Mouse (Mus musculus) T-cell, adult 2 months (primary cell): ENCODE measurements at regions not wholly inside any gene's neighbourhood (a gene's known extent, or its start where the extent isn't known, plus 50 kb on each side); places are given as distances from the start of the nearest gene placed in this dataset.

ENCODE experiments used
- DNase-seq: peaks from one replicate; pipeline ENCODE4 v3.0.0; 2022; ENCODE audit warnings: low spot score

DNA sequence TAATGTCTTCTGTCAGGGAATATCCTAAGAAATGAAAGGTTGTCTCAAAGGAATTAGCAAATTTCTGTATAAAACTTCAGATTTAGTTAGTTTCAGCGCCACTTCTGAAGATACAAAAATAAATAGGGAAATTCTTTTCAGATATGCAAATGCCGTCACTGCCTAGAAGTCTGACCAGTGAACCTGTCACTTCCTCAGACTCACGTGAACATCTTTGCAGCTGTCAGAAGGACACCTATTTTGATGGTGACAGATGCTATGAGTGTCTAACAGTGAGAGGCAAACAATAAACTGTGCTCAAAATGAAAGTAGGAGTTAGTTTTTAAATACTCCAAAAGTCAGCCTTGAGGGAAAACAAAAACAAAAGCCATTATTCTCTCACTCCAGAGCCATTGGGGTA lies 57.5 kb upstream of the Igf1r start:
- DNase-seq = no peak

DNA sequence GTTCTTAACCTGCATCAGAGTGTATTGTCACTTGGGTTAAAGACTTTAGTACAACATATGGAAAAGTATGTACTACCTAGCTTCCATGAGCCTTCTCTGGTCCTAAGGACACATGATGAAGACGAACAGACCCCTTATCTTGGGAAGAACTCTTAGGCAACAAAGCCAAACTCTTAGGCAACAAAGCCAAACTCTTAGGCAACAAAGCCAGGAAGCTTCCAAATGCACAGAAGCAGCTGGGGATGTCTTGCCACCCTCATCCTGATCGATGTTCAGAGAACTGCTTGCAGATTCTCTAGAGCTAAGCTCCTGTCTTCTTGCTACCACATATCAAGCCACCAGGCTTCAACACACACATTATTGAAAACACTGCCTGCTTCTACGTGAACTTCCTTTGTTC lies 59.7 kb upstream of the Igf1r start:
- no peak for DNase-seq

DNA sequence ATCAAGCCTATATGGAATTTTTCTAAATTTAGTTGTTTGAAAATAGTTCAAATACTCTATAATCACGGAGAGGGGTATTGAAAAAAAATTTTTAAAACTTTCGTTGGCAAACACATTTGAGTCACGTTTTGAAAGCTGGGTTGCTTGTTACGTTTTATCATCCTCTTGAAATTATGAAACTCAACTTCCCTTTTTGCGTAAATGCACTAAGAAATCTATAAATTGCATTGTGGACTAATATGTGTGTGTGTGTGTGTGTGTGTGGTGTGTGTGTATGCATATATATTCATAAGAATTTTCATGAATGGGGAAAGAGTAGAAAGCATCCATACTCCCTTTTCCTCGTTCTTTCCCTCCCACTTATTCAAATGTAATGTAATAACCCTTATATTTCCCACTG lies 69.6 kb upstream of the Igf1r start:
- no peak for DNase-seq

DNA sequence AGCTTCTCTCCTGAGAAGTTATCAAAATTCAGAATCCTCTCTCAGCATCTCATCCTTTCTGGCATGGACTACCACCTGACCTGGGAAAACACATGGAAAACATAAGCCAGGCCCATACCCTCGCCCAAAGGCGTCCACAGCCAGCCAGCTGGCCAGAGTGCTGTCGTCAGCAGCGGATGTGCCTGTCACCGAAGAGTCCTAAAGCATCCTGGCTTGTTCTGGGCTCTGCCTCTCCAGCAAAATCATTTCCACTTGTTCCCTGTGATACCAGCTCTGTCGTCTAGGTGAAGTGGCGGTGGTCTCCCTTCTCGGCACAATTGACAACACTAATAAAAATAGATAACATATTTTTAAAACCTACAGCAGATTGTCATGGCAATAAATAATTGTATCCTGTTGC lies 70.0 kb upstream of the Igf1r start:
- no peak for DNase-seq

DNA sequence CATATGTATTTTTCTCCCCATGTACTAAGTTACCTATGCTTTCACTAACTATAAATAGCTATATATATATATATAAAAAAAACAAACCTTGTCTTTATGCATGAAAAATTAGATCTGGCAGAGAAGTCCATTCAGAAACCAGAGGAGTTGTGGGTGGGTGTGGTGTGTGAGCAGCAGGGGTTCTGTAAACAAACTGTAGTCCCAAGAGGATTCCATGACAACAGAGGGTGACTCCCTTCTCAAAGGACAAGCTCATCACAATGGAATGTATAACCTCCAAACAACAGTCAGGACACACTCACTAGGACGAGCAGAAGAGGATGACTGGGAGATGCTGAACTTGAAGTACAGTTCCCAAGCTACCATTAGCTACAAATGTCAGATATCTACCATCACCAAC lies 74.4 kb upstream of the Igf1r start:
- DNase-seq = no peak

DNA sequence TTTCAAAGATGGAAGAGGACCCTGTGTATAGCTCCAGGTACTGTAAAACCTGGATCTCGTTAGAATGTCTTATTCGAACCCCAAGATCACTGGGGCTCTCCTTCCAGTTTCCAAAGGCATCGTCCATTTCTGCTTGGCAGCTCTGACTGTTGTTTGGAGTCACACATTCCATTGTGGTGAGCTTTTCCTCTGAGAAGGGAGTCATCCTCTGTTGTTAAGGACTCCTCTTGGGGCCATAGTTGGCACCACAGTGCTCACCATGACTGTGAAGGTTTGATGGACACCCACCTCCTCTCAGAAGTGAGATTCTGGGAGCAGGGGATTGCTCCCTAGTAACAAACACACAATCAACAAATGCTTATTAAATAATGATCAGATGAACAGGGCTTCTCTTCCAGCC lies 75.0 kb upstream of the Igf1r start:
- DNase-seq = no peak

DNA sequence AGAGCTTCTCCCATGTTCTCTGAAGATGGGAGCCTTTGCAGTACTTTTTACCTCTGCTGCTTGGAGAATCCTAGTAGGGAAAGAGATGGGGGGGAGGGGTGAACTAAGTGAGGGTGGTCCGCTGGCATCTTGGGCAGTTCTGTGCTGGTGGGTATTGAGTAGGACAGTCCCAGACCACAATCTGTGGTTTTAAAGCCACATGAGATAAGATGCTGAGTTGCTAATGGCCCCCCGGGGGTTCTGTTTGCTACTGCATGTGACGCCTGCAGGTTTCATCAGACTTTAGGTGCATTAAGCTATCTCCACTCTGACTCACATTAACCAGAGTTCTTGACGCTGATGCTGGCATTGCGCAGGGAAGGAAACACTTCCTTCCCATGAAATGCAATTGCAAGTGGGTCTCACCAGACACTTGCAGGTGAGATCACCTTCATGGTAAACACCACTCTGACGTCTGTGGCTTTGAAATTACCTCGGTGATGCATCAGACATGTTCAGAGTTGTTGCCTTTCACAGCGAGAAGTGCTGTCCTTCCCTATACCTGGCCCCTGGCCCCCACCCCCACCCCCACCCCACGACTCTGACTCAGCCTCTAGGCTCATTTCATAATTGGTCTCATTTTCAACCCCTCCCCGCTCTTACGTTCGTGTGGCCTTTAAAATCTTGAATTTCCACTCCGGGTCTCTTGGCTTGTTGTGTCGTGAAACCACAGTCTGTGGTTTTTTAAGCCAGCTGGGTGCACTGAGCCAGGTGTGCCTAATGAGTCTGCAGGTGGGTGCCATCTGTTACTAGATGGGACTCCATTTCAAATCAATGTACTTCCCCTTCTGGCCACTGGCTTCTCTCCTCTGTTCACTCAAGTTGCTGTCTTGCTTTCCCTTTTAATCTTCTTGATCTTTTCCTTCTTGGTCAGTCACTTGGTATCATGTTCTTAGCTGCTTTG lies 94.8 kb upstream of the Synm start:
- DNase-seq = peak; percentile 3

DNA sequence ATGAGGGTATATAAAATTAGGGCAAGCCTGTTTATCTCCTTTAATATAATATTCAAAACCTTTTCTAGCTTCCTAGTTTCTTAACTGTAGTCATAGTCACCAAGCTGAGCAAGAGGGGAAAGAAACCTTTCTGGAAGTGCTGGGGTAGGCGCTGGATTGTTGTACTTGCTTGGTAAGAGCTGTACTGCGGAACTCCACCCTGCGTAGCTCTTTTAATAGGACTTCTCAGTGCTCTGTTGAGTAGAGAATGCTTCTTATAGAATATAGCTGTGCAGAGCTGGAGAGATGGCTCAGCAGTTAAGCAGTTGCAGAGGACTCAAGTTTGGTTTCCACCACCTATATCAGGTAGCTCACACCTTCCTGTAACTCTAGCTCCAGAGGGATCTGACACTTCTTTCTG lies 93.3 kb upstream of the Synm start:
- no peak for DNase-seq

DNA sequence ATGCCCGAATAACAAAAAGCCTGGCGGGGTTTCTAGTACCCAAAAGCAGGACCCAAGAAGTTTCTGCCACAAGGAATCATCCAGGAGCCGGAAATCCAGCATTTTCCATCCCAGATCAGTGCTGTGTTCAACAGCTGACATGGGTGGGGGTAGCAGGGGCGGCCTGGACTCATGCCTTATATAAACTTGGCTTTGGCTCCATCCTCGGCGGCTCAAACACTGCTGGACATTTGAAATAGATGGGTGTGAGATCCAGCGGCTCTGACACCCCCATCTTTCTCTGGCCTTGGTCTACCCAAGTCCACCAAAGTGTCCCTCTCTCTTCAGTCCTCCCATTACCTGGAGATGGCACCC lies 89.9 kb upstream of the Synm start:
- DNase-seq = no peak

DNA sequence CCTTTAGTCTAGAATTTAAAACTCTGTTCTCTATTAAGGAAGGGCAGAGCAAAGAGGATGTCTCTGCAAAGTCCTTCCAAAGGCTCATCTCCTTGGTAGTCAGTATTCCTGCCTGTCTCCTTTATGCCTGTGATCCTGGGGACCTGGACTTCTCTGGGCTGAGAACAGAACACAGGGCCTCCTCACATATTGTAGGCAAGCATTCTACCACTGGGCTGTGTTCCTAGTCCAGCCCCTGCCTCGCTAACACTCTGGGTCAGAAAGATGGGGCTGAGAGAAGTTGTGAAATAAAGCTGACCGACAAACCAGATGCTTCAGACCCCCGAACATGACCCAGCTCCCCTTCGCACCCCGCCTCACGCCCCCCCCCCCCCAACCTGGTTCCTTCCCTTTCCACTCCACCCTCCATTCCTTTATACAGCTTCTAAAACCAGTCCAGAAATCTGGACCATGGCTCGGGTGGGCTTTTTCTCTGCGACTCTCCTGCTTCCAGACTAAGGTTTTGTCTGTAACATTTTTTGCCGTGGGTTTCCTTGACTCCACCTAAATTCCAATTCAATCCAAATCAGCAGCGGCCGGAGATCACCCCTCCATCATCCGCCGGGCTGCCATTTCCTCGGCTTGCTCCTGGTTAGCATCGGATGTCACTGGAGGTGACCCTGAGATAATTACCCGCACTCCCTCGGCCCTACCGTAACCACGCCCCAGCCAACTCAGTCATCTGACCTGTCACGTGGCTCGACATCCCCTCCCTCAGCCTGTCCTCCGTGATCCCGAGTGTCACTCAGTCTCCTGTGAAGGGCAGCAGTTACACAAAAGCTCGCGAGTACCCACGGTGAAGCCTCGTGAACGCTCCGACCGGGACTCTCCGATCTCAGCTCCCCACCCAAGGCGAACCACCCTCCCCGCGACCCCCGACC lies 89.3 kb upstream of the Synm start:
- DNase-seq = no peak

DNA sequence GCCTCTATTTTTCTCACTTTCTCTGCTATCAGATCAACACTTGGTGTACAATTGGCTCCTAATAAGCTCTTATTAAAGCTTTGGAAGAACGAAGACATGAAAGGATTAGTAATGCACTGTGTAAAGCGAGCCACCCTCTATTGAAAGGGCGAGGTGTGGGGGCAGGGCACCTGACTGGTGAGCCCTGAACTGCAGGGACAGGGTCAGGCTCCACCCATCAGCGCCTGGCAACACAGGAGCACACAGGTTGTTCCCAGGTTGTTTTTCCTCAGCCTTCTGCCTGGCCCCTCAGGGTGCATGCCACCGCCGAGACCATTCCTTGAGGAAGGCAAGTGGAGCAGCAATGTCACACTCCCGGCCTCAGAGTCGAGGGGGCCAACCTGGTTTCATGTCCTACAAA lies 87.3 kb upstream of the Synm start:
- DNase-seq = no peak

DNA sequence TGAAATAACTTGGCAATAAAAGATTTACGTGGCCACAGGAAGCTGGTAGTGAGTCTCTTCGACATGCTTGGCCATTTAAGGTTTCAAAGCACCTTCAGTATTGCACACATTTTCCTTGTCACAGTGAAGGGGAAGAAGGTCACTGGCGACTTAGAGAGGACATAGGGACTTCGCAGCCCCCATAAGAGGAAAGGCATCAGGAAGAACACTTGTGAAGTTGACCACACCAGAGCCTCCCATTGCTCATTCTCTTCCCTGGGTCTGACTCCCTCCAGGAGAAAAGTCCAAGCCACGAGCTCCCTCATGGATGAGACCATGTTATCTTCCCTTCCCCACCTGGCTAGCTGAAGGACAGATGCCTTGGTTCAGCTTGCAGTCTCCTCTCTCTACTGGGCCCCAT lies 77.4 kb upstream of the Synm start:
- DNase-seq = no peak

DNA sequence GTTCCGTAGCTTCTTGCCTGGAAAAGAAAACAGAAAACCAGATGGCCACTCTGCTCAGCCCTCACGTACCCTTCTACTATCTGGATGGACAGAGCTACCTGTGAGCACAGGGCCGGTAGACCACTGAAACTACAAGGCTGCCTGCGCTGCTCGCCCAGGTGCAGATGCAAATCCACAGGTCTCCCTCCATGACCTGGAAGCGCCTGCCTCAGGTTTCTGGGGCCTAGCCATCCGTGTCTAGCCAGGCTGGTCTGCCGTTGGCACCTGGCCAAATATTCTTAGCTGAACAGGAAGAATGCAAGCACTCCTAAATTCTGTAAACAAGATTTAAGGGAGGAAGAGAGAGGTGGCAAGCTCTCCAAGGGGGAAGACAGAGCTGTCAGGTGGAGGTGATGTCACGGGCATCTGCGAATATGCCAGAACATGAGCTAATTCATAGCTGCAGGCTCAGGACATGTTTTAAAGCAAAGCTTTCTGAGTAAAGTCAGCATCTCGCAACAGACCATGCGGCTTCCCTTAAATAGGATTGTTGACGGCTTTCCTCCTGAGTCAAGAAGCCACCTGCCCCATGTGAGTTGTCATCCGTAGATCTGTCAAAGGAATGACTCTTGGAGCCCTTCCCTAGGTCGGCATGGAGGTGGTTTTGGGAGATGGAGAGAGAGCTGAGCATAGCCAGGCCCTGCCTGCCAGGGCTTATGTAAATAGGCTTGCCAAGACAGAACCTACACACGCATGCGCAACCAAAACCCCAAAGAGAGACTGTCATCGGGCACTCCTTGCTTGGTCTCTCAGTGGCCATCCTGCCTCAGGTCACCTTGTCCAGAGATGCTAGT lies 76.8 kb upstream of the Synm start:
- DNase-seq = no peak

DNA sequence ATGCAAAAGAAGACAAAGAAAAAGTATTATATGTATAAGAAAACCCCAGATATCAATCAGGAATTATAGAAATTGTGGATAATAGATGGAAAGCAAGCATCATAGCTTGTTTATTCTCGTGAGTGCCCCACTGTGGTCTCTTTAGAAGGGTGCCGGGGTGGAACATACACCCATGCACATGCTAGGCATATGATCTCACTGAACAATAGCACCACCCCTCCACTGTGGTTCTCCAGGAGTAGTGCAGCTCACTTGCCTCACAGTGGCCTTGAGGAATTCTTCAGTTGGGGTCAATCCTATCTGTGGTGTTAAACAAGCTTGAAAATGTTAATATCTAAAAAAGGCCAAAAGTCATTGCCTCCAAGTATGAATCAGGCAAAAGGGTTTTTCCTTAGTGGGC lies 72.2 kb upstream of the Synm start:
- DNase-seq = no peak

DNA sequence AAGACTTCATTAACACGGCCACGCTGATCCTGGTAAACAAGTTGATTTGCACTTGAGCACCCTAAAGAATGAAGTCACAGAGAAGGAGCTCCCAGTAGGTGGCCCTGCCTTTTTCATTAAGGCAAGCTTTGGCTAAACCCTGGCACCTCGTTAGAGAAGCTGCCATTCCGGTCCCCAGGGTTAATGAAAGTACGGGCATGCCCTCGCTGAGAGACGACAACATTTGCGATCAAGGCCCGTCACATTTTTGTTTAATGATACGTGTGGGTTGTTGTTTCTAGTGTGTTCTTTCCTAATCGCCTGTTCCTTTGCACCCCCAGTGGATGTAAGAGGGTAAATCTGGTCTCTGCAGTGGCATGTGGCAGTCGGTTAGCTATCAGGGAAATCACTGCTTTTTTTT lies 67.8 kb upstream of the Synm start:
- DNase-seq = no peak

DNA sequence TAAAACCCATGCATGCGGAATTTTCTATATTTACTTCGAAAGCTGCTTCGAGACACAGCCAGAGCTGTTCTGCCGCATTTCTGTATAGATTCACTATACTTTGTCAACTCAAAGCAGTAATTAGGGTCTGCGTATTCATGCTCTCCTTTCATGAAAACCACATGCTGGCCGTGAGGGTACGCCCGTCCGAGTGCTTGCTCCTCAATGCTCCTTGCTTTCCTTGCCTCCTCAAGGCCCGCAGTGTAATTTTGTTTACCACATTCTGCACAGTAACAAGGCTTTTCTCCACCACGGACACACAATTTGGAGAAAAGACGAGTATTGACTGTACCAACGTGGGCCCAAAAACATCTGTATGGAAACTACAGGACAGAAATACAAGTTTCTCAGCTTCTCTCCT lies 67.4 kb upstream of the Synm start:
- DNase-seq = no peak

DNA sequence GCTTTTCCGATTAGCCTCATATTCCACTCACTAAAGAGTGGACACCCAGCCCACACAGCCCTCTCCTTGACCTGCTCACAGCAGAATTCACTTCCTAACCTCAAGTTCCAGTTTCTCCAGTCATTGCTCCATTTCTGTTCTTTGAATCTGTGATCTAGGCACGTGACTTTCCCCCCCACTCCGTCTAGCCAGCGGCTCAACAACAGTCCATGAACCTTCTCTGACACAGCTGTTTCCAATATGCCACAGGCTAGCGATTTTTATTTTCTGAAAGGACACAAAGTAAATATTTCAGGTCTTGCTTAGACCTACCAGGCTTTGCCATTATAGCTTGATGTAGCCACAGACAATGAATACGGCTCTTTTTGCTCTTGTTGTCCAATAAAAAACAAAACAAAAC lies 66.8 kb upstream of the Synm start:
- DNase-seq = no peak

DNA sequence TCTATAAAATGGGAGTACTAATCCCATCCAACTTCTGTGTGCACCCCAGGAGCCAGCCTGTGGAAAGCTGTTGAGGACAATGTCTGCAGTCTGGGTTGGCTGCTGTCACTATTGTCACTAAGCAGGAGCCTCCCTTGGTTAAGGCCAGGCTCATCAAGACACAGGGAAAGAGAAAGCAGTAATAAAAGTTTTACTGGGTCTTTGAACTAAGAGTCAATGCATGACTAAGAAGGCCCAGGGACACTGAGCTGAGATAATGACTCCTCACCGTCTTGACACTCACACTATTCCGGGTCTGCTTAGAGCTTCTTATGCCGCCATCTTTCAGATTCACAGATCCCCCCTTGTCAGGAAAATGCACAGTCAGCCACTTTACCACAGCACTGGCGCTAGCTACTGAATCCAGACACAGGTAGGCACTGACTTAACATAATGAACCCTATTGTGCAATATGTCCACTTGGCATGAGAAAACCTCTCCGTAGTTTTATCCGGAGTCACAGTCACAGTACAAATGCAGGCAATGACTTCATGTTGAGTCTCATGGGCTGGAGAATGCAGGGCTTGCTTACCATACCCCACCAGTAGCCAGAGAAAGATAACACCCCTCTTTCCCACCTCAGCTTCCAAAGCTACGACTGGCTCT lies 66.2 kb upstream of the Synm start:
- DNase-seq = no peak

DNA sequence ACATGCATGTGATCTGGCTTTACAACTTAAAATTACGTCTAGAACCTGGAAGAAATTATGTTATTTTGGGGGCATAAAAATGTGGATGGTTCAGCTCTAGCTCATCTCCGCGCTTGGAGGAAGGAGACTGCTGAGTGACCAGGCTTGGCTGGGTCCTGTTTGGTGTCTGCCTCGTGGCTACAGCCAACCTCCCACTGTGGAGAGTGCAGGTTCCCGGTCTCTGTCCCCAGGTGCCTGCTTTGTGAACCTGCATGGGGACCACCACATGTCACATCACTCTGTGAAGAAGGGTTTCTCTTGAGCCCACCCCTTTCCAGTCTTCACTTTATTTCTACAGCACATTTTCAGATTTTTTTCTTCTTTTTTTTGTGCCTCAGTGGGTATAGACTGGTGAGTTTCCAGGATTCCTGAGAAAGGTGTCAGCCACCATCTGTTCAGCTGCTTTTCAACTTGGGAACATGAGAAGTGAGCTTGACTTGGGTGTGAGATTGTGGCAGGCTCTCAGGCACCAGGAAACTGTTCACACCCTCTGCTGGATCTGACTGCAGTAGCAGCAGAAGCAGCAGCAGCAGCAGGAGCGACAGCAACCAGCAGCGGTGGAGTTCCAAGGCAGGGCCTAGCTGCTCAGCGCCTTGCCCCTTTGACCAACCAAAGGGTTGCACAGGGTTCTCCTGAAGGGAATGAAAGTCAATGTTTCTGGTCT lies 64.6 kb upstream of the Synm start:
- no peak for DNase-seq

DNA sequence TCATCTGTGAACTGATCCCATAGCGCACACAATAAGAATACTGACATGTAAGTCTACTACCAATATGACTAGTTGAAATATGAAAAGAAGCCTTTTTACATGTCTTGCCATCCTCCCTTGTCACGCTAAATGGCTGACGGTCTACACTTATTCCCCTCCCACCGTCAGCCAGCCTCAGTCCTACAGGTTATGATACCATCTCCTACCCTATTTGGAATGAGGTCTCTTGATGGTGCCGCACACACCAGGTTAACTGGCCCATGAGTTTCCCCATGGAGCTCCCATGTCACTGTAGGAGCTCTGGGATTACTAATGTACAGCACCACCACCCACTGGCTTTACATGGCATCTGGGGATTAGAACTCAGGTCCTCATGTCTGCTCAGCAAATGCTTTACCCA lies 60.0 kb upstream of the Synm start:
- no peak for DNase-seq

DNA sequence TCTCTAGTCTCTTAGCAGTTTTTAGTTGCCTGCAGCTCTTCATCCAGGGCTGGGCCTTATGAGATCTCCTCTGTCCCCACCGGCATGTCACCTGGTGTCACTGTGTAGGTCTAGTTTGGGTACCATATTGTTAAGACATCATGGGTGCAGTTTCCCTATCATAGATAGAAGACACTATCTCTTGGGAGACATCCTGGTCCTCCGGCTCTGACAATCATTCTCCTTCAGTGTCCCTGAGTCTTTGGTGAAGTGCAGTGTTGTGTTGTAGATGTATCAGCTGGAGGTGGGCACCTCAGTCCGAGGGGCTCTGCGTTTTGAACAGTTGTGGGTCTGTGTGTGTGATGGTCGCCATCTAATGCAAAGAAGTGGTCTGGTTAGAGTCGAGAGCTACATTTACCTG lies 58.0 kb upstream of the Synm start:
- DNase-seq = no peak
